In genomic region chr19:27992800-27993199, GRCm38 (mm10) we compare ENCODE assay signal across 15 mouse cellular contexts.
"Had no signal": no experiment of that assay in that cellular context is flagged by ENCODE, and none has a peak within 500 bp of the region (broad histone marks: within the 10 kb centered on the region; RNA-seq: fewer than 3 reads in every experiment).

No protein-coding gene starts in this region.

- H3K4me1 ChIP-seq: liver, embryonic 15.5 days; megakaryocyte, embryonic 14.5 days; stomach, embryonic 15.5 days had no signal

- H3K27ac ChIP-seq: left cerebral cortex, adult 2 months; limb, embryonic 12.5 days; liver, embryonic 15.5 days; neural tube, embryonic 12.5 days; stomach, embryonic 15.5 days had no signal

- DNase-seq: kidney, adult 8-10 months; kidney, postnatal 25 days; lung, adult 2 months; lung, postnatal 10 days; lung, postnatal 4 days; thymus, adult 2 months; thymus, postnatal 25 days had no signal

- H3K4me3 ChIP-seq: left cerebral cortex, adult 2 months; limb, embryonic 12.5 days; liver, embryonic 15.5 days; megakaryocyte, embryonic 14.5 days; neural tube, embryonic 12.5 days; stomach, embryonic 15.5 days had no signal

- H3K9me3 ChIP-seq: limb, embryonic 12.5 days; liver, embryonic 15.5 days; megakaryocyte, embryonic 14.5 days; neural tube, embryonic 12.5 days; stomach, embryonic 15.5 days had no signal

- H3K4me2 ChIP-seq: limb, embryonic 12.5 days; liver, embryonic 15.5 days; midbrain, embryonic 11.5 days; neural tube, embryonic 12.5 days; stomach, embryonic 15.5 days had no signal

- H3K36me3 ChIP-seq: limb, embryonic 12.5 days; liver, embryonic 15.5 days; neural tube, embryonic 12.5 days; stomach, embryonic 15.5 days had no signal

- H3K9ac ChIP-seq: limb, embryonic 12.5 days; liver, embryonic 15.5 days; neural tube, embryonic 12.5 days; stomach, embryonic 15.5 days had no signal

- ATAC-seq: intestine, postnatal 0 days had no signal

- H3K27me3 ChIP-seq: limb, embryonic 12.5 days; liver, embryonic 15.5 days; megakaryocyte, embryonic 14.5 days; neural tube, embryonic 12.5 days; stomach, embryonic 15.5 days had no signal
